Mouse (Mus musculus) WW6 (cell line): ENCODE measurements around the gene Gm6592.
"Not testable (repeated sequence)": the region's sequence is repeated elsewhere in the genome, so short reads cannot be mapped to it uniquely, and the experiment has no call there.

Experiments
- DNase-seq: peaks from one replicate; pipeline ENCODE4 v3.0.0-alpha.2; 2013; ENCODE audit warnings: low read depth, low spot score

Gene Gm6592

GRCm38 (mm10) chrX:8843694-8844093, at the start of gene Gm6592:
Gene Gm6592 (plus strand): TSS chrX:8843994.
- no peak for DNase-seq

DNA sequence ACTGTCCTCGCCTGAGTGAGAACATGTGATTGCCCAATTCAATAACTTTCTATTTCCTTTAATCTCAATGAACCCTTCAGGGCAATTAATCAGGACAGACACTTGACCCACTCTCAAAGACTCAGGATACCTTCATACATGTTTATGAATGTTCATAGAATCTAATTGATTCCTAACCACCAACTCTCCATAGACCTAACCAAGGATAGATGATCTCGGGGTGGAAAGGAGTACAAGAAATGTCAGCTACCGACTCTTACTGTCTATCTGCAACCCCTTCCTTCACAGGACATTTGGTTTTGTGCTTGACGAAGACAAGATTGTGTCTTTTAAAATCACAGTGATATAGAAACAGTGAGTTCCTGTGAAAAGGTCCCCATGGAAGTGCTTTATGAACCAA, 40.4 kb upstream of the Gm6592 start, which contains the start of gene Ssxb5:
TSS of gene Ssxb5 (plus strand) at position 301 of the 400 bp plus-strand sequence.
- DNase-seq = not testable (repeated sequence)

DNA sequence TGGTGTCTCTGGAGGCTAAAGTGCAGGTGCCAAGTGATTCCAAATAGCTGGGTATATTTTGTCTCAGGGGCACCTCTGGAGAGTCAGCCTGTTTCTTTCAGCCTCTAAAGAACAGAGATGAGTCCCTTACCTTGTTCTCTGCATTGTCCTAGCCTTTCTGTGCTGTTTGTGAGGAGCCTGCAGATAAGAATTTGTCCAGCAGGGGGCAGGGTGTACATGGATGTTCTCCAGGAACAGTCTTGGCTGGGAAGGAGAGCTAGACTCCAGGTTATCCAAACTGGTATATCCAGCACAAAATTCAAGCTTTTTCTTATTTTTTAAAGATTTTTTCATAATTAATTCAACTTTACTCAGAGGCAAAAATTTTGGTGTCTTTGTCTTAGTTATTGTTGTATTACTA, 11.8 kb upstream of the Gm6592 start:
- peak; percentile 4 for DNase-seq

DNA sequence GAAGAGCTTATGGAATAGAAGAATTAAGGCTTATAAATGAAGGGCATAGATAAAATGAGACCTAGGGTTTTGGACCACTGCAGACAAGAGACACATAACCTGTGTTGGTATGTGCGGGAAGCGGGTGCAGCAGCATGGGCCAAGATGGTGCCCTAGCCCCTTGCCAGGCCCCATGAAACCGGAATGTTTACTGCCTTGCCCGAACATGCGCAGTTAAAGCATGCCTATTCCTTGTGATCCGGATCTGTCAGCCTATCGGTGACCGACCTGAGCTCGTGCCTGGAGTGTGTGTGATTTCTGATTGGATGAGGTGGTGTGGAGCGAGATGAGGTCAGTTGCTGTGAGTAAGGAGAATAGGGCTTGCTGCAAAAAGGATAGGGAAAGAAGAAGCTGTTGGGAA, 8.7 kb downstream of the Gm6592 start:
- no peak for DNase-seq

DNA sequence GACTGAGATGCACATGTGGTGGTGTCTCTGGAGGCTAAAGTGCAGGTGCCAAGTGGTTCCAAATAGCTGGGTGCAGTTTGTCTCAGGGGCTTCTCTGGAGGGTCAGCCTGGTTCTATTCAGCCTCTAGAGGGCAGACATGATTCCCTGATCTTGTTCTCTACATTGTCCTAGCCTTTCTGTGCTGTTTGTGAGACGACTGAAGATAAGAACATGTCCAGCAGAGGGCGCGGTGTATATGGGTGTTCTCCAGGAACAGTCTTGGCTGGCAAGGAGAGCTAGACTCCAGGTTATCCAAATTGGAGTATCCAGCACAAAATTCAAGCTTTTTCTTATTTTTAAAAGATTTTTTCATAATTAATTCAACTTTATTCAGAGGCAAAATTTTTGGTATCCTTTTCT, 20.5 kb downstream of the Gm6592 start:
- peak; percentile 43 for DNase-seq

GRCm38 (mm10) chrX:8873953-8874352, 30.2 kb downstream of the Gm6592 start, which contains the start of gene Gm5751:
Gene Gm5751 (plus strand): TSS chrX:8874253.
- DNase-seq = not testable (repeated sequence)

GRCm38 (mm10) chrX:8884336-8884735, 40.5 kb downstream of the Gm6592 start:
- DNase-seq = no peak

DNA sequence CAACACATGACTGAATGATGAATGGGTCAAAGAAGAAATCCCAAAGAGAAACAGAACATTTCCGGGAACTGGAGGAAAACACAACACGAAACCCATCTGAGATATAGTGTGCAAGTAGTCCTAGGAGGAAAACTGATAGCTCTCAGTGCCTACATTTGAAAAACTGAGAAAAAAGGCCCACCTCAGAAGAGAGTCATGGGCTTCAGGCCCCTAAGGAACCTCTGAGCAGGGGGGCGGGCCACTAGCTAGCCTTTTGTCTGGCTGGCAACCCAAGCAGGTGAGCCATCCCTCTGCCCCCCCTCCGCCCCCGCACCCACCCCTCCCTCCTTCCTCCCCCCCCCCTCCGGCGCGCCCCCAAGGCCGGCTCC, 48.2 kb downstream of the Gm6592 start:
- DNase-seq = no peak

DNA sequence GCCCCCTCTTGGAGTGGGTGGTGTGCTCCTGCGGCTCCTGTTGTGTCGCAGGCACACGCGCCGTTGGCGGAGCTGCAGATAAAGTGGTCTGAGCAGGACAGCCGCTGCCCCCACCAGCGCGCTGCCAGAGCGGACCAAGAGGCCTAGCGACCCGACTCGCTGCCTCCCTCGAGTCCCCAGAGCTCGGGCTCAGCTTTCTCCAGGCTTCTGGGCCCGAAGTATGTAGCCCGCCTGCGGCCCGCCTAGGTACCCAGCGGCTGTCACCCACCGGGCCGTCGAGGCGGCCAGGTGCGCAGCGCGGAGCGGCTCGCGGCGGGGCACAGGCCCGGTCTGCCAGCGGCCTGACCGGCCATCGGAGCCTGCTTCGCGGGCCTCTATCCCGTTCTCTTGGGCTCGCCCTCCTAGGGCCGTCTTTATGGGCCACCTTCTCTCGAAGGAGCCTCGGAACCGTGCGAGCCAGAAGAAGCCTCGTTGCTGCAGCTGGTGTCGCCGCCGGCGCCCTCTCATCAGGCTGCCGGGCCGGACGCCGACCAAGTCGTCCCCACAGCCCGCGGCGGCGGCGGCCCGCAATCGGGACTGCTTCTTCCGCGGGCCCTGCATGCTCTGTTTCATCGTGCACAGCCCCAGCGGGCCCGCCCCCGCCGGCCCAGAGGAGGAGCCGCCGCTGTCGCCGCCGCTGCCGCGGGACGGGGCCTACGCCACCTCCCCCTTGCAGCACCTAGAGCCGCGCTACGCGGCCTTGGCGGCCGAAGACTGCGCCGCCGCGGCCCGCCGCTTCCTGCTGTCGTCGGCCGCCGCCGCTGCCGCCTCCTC, 48.8 kb downstream of the Gm6592 start, which contains the start of gene B630019K06Rik:
TSS of gene B630019K06Rik (plus strand) at position 40 of the 813 bp plus-strand sequence.
- no peak for DNase-seq

GRCm38 (mm10) chrX:8893182-8893651, 49.4 kb downstream of the Gm6592 start:
- DNase-seq = no peak
